Mouse (Mus musculus): ENCODE results near the gene Eml6.
A peak's percentile ranks its signal among the peaks of the same experiment; 100 is the strongest.
"Not testable (repeated sequence)": the region's sequence is repeated elsewhere in the genome, so short reads cannot be mapped to it uniquely, and the experiment has no call there.

Gene Eml6

DNA sequence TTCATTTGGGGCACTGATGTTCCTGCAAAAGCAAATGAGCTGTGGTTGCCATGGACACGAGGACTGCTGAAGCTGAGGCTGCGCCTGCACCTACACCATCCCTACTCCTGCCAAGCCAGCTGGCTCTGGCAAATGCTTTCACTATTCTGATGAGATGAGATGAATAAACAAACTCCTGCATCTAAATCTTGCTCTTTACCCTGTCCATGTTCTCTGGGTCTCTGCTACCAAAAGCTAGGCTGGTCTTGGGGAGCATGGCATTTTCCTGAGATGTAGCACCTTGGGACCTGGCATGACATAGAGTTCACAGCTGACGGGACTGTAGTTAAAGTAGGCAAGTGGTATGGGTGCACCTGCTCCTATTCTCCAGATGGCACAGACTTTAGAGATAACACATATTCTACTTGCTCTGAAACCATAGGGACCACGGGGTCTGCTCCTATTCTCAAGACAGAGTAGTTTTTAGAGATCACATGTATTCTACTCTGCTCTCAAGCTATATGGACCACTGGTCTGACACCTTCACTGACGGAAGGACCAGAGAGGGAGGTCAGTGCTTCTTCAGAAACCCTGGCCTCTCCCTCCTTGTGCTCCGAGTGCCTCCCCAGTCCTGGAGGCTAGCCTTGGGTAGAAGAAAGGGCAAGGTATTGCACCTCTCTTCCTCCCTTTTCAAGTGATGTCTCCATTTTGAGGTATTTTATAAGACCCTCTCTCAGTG lies 236.8 kb downstream of the Eml6 start:
- DNase-seq = peak; percentile 65 to 78

- no peak for DNase-seq
Observed at GRCm38 (mm10) chr11:29788499-29788898, 237.3 kb downstream of the Eml6 start.

GRCm38 (mm10) chr11:29787473-29787872 lies 238.4 kb downstream of the Eml6 start:
- DNase-seq = no peak

- no peak for DNase-seq
Observed at GRCm38 (mm10) chr11:29786583-29787219, 239.1 kb downstream of the Eml6 start.

DNA sequence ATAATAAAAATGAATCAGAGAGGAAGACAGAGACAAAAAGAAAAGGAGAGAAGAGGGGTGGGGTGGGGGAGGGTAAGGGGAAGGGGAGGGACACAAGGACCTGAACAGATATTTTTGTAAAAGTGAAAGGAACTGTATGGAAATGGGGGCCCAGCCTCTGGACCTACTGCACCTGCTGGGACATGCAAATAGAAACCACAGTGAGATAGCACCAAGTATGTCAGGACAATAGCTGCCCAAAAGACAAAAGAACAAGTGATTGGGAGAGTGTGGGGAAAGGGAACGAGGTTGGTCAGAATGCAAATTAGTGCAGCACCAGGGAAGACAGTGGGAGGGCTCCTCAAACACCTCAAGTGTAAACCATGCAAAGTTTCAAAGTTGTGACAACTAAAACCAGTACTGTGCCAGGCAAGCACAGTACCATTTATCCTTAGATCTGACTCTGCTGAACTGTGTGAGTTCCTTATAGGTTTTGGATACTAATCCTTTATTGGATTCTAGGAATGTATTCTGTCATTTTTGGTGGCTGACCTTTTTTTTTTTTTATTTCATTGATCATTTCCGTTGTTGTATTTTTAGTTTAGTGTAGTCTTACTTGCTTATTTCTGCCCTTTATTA lies 246.3 kb downstream of the Eml6 start:
- no peak for DNase-seq

DNA sequence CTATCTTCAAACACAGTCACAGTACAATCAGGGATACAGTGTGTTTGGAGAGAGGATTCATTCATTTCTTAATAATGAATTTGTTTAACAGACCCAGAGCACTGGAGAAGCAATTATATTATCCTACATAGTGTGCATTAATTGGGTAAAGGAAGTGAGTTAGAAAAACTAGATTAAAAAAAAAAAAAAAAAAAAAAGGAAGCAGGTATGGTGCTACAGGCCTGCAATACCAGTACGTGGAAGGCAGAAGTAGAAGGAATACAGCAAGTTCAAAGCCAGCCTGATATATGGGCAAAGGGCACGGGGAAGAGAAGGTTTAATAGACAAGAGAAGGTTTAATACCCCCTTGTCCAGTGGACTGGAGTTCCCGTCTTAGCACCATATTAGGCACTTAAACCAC lies 246.9 kb downstream of the Eml6 start:
- DNase-seq = no peak

DNA sequence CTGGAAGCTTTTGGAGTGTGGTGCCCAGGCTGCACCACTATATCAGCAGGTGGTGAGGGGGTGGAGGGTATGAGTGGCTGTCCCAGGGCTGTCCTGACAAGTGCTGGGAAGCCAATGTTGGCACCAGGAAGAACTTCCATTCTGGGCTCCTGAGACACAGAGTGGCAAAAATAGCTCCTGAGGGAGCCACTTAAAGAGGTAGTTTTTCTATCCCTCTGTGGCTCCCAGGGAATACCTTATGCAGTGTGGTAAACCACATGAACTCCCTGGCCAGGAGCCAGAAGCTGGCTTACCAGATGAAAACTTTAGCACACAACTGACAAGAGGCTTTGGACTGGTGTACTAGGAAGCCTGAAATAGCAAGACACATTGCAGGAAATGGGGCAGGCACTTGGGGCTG lies 247.9 kb downstream of the Eml6 start:
- DNase-seq = peak in 1 of 2 experiments; percentile 15

GRCm38 (mm10) chr11:29774760-29775159 lies 251.1 kb downstream of the Eml6 start:
- no peak for DNase-seq

DNA sequence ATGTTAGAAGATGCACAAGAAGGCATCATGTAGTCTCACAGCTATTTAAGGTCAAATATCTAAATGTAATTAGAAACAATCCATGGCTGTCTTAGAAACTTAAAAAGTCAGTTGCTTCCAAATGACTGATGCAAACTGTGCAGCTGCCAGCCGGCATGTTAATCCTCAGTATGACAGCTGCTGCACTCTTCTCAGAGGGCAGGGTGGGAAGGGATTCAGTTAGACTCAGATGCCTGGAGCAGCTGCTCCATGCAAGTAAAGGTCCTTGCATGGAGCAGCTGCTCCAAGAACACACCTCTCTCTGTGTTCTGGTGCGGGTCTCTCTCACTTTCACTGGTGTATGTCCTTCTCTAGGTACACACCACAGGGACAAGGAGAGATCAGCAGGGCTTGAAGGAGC lies 251.5 kb downstream of the Eml6 start:
- peak; percentile 42 to 50 for DNase-seq

GRCm38 (mm10) chr11:29772279-29772678 lies 253.6 kb downstream of the Eml6 start:
- no peak for DNase-seq

DNA sequence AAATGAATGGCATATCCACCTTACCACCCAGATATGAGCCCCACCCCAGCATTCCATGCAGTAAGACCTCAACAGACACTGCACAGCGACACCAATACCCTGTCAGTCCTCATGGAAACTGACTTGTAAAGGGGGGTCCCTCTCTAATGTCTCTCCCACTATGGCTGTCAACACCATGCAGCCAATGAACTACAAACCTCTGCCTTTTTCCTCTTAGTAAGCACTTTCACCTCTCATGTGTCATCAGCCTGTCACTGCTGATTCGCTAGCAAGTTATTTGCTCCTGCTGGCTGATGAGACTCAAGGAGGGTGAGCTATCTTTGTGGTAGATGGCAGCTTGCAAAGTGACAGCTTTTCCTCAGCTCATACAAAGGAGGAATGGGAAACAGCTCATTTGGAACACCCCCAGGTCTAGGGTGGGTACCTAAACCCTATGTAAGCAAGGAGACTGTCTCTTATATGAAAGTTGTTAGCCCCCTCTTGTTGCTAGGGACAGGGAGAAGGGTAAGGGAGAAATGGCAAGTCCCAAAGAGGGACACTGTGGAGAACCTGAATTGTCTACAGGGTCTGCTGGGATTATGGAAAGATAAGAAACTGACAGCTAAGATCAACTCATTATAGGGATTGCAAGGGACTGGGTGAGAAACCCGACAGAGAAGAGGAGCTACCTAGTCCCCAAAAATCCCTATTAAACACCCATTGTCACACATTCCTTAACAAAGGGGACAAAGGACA lies 255.0 kb downstream of the Eml6 start:
- no peak for DNase-seq

DNA sequence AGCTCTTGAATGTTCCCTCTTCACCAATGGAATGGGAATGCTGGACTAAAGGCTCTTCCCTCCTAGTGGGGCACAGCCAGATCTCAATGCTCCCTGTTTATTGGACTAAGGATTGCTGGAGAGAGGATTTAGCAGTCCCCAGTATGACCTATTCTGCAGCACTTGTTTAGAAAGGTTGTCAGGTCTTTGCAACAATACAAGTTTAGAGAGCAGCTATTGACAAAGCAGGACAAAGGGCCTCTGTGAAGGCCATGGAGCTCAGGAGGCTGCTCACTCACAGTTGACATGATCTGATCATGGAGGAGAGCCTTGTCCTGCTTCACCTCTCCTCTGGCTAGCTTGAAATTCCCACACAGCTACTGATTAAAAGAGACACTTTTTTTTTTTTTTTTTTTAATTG lies 257.3 kb downstream of the Eml6 start:
- no peak for DNase-seq

- no peak for DNase-seq
Observed at GRCm38 (mm10) chr11:29766313-29766982, 259.4 kb downstream of the Eml6 start.

DNA sequence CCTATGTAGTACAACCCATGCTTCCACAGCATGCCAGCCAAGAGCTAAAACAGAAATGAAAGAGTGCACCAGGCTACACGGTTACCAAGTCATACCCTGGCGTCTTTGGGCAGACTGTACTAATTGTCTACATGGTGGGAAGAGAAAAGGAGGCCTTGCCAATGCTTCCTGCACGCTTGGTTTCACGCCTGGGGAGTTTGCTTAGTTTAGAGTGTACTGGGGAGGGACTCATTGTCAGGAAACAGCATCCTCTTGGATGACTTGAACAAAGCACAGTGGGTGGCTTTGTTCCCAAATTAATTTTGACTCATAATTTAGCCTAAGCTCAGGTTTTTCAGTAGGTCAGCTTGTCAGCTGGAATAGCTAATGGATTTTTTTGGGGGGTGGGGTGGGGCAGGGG lies 260.8 kb downstream of the Eml6 start:
- peak in 1 of 2 experiments; percentile 35 for DNase-seq

GRCm38 (mm10) chr11:29762768-29763167 lies 263.1 kb downstream of the Eml6 start:
- DNase-seq = no peak

DNA sequence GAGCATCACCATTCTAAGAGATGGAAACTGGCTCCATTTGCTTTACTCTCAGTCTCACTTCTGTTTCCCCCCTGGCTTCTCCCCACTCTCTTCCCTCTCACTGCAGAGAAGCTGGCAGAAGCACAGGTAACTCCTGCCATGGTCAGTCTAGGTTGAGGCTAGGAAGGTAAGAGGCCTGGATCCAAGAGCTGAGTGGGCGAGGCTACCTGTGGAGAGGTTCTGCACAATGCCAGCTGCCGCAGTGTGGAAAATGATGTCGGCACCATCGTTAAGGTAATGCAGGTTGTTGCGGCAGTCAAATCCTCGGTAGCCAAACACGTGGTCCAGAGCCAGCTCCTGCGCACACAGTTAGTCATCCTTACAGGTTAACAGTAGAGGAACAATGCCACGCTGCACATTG lies 264.4 kb downstream of the Eml6 start:
- peak; percentile 24 to 29 for DNase-seq

GRCm38 (mm10) chr11:29758617-29759016 lies 267.2 kb downstream of the Eml6 start:
- no peak for DNase-seq

- not testable (repeated sequence) for DNase-seq
Observed at GRCm38 (mm10) chr11:29756007-29756406, 269.8 kb downstream of the Eml6 start.

GRCm38 (mm10) chr11:29751648-29752611 lies 273.9 kb downstream of the Eml6 start:
- no peak for DNase-seq

DNA sequence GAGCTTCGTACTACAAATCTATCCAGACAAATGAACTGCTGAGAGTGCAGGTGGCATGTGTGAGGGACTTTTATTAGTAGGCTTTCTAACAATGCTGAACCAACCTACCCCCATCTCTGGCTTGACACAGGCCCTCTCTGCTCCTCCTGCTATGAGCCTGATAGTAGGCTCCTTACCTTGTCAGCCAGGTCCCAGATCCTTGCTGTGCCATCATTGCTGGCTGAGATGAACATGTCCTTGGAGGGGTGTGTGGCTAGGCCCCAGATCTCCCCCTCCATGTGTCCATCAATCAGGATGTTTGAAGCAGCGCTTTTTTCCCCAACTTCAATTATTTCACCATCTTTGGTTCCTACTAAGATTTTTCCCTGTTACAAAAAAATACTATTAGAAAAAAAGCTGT lies 274.8 kb downstream of the Eml6 start:
- no peak for DNase-seq

GRCm38 (mm10) chr11:29749468-29749829 lies 276.4 kb downstream of the Eml6 start:
- no peak for DNase-seq

Data from cerebellum, postnatal 10 days (tissue).